Comparison of ENCODE assay signal across 8 mouse cellular contexts in genomic region chr5:30869405-30870130, GRCm38 (mm10). TPM values are rescaled to one million over a fixed set of nuclear protein-coding genes. Genes with fewer than 3 reads are reported as not detected.
DNase-seq lines count a peak whose midpoint lies in the region; ATAC-seq and TF ChIP-seq lines count a peak whose summit lies in the region.

No protein-coding gene starts in this region.

- H3K4me3 ChIP-seq in heart, embryonic 12.5 days: peak overlapping the region; percentile 93
- H3K4me3 ChIP-seq in kidney, postnatal 0 days (replicated peaks; ENCODE audit: low read depth, low read length): peak overlapping the region; percentile 98
- H3K4me3 ChIP-seq in liver, embryonic 12.5 days: peak overlapping the region; percentile 95

- no peaks in the 10 kb centered on the region for H3K27me3 ChIP-seq in heart, embryonic 12.5 days (replicated peaks)
- no peaks in the 10 kb centered on the region for H3K27me3 ChIP-seq in kidney, postnatal 0 days (ENCODE audit: insufficient read depth, low read length)
- H3K27me3 ChIP-seq in liver, embryonic 12.5 days (replicated peaks): 0 out of 2 replicates have a peak, but pooled peaks cover 1% of the 10 kb centered on the region
- H3K27me3 ChIP-seq in splenic B cell, adult 2 months (ENCODE audit: control insufficient read depth, insufficient read depth, low read length, poor library complexity, severe bottlenecking): no peaks in the 10 kb centered on the region

- H3K9me3 ChIP-seq in heart, embryonic 12.5 days (replicated peaks): no peaks in the 10 kb centered on the region
- H3K9me3 ChIP-seq in kidney, postnatal 0 days (replicated peaks; ENCODE audit: low read length): no peaks in the 10 kb centered on the region
- H3K9me3 ChIP-seq in liver, embryonic 12.5 days (replicated peaks): no peaks in the 10 kb centered on the region

- ATAC-seq in erythroblast, adult 5-6 weeks (replicated peaks; ENCODE audit: low FRiP score, poor library complexity, severe bottlenecking): peak; percentile 96
- peak; percentile 93 for ATAC-seq in heart, embryonic 12.5 days (ENCODE audit: insufficient number of reproducible peaks, low FRiP score)
- peak; percentile 89 for ATAC-seq in kidney, postnatal 0 days (replicated peaks; ENCODE audit: low FRiP score, low read depth)
- peak; percentile 95 for ATAC-seq in liver, embryonic 12.5 days

- DNase-seq in CD4-positive, CD25-positive, alpha-beta regulatory T cell, adult 2 months (ENCODE audit: low read depth, low spot score): peak; percentile 93
- DNase-seq in brain, embryonic 14.5 days (ENCODE audit: low read depth): peak; percentile 92
- DNase-seq in kidney, postnatal 0 days (ENCODE audit: low spot score): peak; percentile 94
- peak; percentile 88 for DNase-seq in naive thymus-derived CD4-positive, alpha-beta T cell, adult 2 months (ENCODE audit: low read depth)
- peak; percentile 89 for DNase-seq in splenic B cell, adult 2 months (ENCODE audit: low read depth, low spot score)

- TF ChIP-seq POLR2A in brain, embryonic 14.5 days (IDR thresholded peaks at IDR 0.05; ENCODE audit: borderline replicate concordance, extremely low read depth, insufficient read depth, insufficient read length, poor library complexity, severe bottlenecking): peak; percentile 79; the same call in 1 of the 2 replicates

- peak overlapping the region; percentile 45; the same call in 1 of the 2 replicates for H3K27ac ChIP-seq in heart, embryonic 12.5 days (ENCODE audit: poor library complexity, severe bottlenecking)
- peak overlapping the region; percentile 68 for H3K27ac ChIP-seq in kidney, postnatal 0 days
- peak overlapping the region; percentile 76 for H3K27ac ChIP-seq in liver, embryonic 12.5 days

- peak overlapping the region; percentile 85 for H3K4me2 ChIP-seq in heart, embryonic 12.5 days
- H3K4me2 ChIP-seq in kidney, postnatal 0 days (ENCODE audit: low read length): peak overlapping the region; percentile 64
- H3K4me2 ChIP-seq in liver, embryonic 12.5 days: peak overlapping the region; percentile 89

- H3K9ac ChIP-seq in heart, embryonic 12.5 days: peak overlapping the region; percentile 93
- H3K9ac ChIP-seq in kidney, postnatal 0 days (ENCODE audit: low read depth, low read length): peak overlapping the region; percentile 92
- H3K9ac ChIP-seq in liver, embryonic 12.5 days: peak overlapping the region; percentile 93

- WGBS in heart, embryonic 12.5 days: under 1% methylated on average over 51 of the region's 63 CpGs
- under 1% methylated on average over 63 of the region's 63 CpGs for WGBS in kidney, postnatal 0 days
- 2% methylated on average over 58 of the region's 63 CpGs for WGBS in liver, embryonic 12.5 days (ENCODE audit: insufficient replicate concordance)

- peaks cover 44% of the 10 kb centered on the region for H3K36me3 ChIP-seq in heart, embryonic 12.5 days
- peaks cover 32% of the 10 kb centered on the region for H3K36me3 ChIP-seq in kidney, postnatal 0 days (ENCODE audit: insufficient read depth, low read length)
- H3K36me3 ChIP-seq in liver, embryonic 12.5 days: peaks cover 41% of the 10 kb centered on the region
- H3K36me3 ChIP-seq in splenic B cell, adult 2 months (ENCODE audit: control insufficient read depth, insufficient read depth, low read length, poor library complexity, severe bottlenecking): peaks cover 10% of the 10 kb centered on the region

- H3K4me1 ChIP-seq in heart, embryonic 12.5 days (replicated peaks): peaks cover 15% of the 10 kb centered on the region
- H3K4me1 ChIP-seq in kidney, postnatal 0 days (replicated peaks; ENCODE audit: insufficient read depth, low read length): peaks cover 6% of the 10 kb centered on the region
- peaks cover 20% of the 10 kb centered on the region for H3K4me1 ChIP-seq in liver, embryonic 12.5 days

- no peak for TF ChIP-seq CTCF in brain, embryonic 14.5 days (IDR thresholded peaks at IDR 0.05; ENCODE audit: borderline replicate concordance, extremely low read depth, insufficient read depth, insufficient read length)
- 0 out of 2 replicates have a peak, but pooled peaks have one; percentile 19 for TF ChIP-seq CTCF in kidney, postnatal 0 days (IDR thresholded peaks at IDR 0.05; ENCODE audit: low read depth)

RNA-seq across cellular contexts. Expression of gene Tmem214, which starts 1.8 kb away (rescaled TPM):
- 82.3 and 88.6 TPM in 2 replicates for polyA plus RNA-seq in brain, embryonic 14.5 days (2012; rRNA removed)
- 6.5 and 9.6 TPM in 2 replicates for total RNA-seq in erythroblast, adult 5-6 weeks (2015; ENCODE audit: low replicate concordance)
- 4.7 and 7.0 TPM in 2 replicates for total RNA-seq in erythroblast, adult 5-6 weeks (2017; ENCODE audit: low replicate concordance)
- polyA plus RNA-seq in heart, embryonic 12.5 days (2016; fragmentation: Nextera tagmentation; extraction: Ambion mirVana): 81.9 and 84.8 TPM in 2 replicates
- polyA plus RNA-seq in kidney, postnatal 0 days (2015; fragmentation: Nextera tagmentation; extraction: Ambion mirVana): 67.3 and 74.5 TPM in 2 replicates
- polyA plus RNA-seq in liver, embryonic 12.5 days (2016; fragmentation: Nextera tagmentation; extraction: Ambion mirVana): 55.5 and 56.2 TPM in 2 replicates

RNA-seq across cellular contexts. Expression of gene Agbl5, which starts 18.9 kb away (rescaled TPM):
- polyA plus RNA-seq in brain, embryonic 14.5 days (2012; rRNA removed): 70.9 and 72.1 TPM in 2 replicates
- total RNA-seq in erythroblast, adult 5-6 weeks (2015; ENCODE audit: low replicate concordance): 4.8 TPM in 1 of 2 replicates, not detected in the other
- 1.9 and 2.0 TPM in 2 replicates for total RNA-seq in erythroblast, adult 5-6 weeks (2017; ENCODE audit: low replicate concordance)
- polyA plus RNA-seq in heart, embryonic 12.5 days (2016; fragmentation: Nextera tagmentation; extraction: Ambion mirVana): 12.5 and 14.4 TPM in 2 replicates
- 17.3 and 17.5 TPM in 2 replicates for polyA plus RNA-seq in kidney, postnatal 0 days (2015; fragmentation: Nextera tagmentation; extraction: Ambion mirVana)
- 7.0 and 7.2 TPM in 2 replicates for polyA plus RNA-seq in liver, embryonic 12.5 days (2016; fragmentation: Nextera tagmentation; extraction: Ambion mirVana)

RNA-seq across cellular contexts. Expression of gene Ost4, which starts 38.0 kb away (rescaled TPM):
- polyA plus RNA-seq in brain, embryonic 14.5 days (2012; rRNA removed): 162 and 256 TPM in 2 replicates
- total RNA-seq in erythroblast, adult 5-6 weeks (2015; ENCODE audit: low replicate concordance): 167 and 176 TPM in 2 replicates
- 63.0 and 140 TPM in 2 replicates for total RNA-seq in erythroblast, adult 5-6 weeks (2017; ENCODE audit: low replicate concordance)
- polyA plus RNA-seq in heart, embryonic 12.5 days (2016; fragmentation: Nextera tagmentation; extraction: Ambion mirVana): 386 and 388 TPM in 2 replicates
- 466 and 517 TPM in 2 replicates for polyA plus RNA-seq in kidney, postnatal 0 days (2015; fragmentation: Nextera tagmentation; extraction: Ambion mirVana)
- 374 and 383 TPM in 2 replicates for polyA plus RNA-seq in liver, embryonic 12.5 days (2016; fragmentation: Nextera tagmentation; extraction: Ambion mirVana)

RNA-seq across cellular contexts. Expression of gene Emilin1, which starts 43.6 kb away (rescaled TPM):
- 12.8 and 23.0 TPM in 2 replicates for polyA plus RNA-seq in brain, embryonic 14.5 days (2012; rRNA removed)
- 16.9 and 28.8 TPM in 2 replicates for total RNA-seq in erythroblast, adult 5-6 weeks (2015; ENCODE audit: low replicate concordance)
- total RNA-seq in erythroblast, adult 5-6 weeks (2017; ENCODE audit: low replicate concordance): 6.5 and 8.1 TPM in 2 replicates
- polyA plus RNA-seq in heart, embryonic 12.5 days (2016; fragmentation: Nextera tagmentation; extraction: Ambion mirVana): 179 and 187 TPM in 2 replicates
- 204 and 226 TPM in 2 replicates for polyA plus RNA-seq in kidney, postnatal 0 days (2015; fragmentation: Nextera tagmentation; extraction: Ambion mirVana)
- polyA plus RNA-seq in liver, embryonic 12.5 days (2016; fragmentation: Nextera tagmentation; extraction: Ambion mirVana): 70.0 and 73.6 TPM in 2 replicates

RNA-seq across cellular contexts. Expression of gene Khk, which starts 51.7 kb away (rescaled TPM):
- 7.9 and 8.5 TPM in 2 replicates for polyA plus RNA-seq in brain, embryonic 14.5 days (2012; rRNA removed)
- total RNA-seq in erythroblast, adult 5-6 weeks (2015; ENCODE audit: low replicate concordance): 8.1 and 14.4 TPM in 2 replicates
- total RNA-seq in erythroblast, adult 5-6 weeks (2017; ENCODE audit: low replicate concordance): 9.2 and 12.4 TPM in 2 replicates
- polyA plus RNA-seq in heart, embryonic 12.5 days (2016; fragmentation: Nextera tagmentation; extraction: Ambion mirVana): 6.5 and 8.1 TPM in 2 replicates
- 68.9 and 70.6 TPM in 2 replicates for polyA plus RNA-seq in kidney, postnatal 0 days (2015; fragmentation: Nextera tagmentation; extraction: Ambion mirVana)
- polyA plus RNA-seq in liver, embryonic 12.5 days (2016; fragmentation: Nextera tagmentation; extraction: Ambion mirVana): 33.6 and 36.3 TPM in 2 replicates

Comparison
In these comparisons a context has a peak if more than half of its experiments do, and no peak if none do; other contexts are left out.
1. Peak in every context shown above with its lines: DNase-seq, ATAC-seq, H3K4me3 ChIP-seq and H3K27ac ChIP-seq.